ENCODE assay signal across 9 mouse cellular contexts in genomic region chr15:100470037-100470436, GRCm38 (mm10). TPM values are rescaled to one million over a fixed set of nuclear protein-coding genes. Genes with fewer than 3 reads are reported as not detected.
A peak's percentile ranks its signal among the peaks of the same experiment; 100 is the strongest.
DNase-seq lines count a peak whose midpoint lies in the region; ATAC-seq lines count a peak whose summit lies in the region.
"Had no signal": no experiment of that assay in that cellular context is flagged by ENCODE, and none has a peak within 500 bp of the region (broad histone marks: within the 10 kb centered on the region; RNA-seq: fewer than 3 reads in every experiment).

No protein-coding gene starts in this region.

- no peak for ATAC-seq in neural tube, embryonic 11.5 days (ENCODE audit: insufficient read depth, low FRiP score, low TSS enrichment)
- no peak for ATAC-seq in hindbrain, embryonic 14.5 days (ENCODE audit: low FRiP score)
- ATAC-seq in liver, embryonic 13.5 days (ENCODE audit: low read depth): no peak

- 66% methylated on average over 10 of the region's 10 CpGs for WGBS in neural tube, embryonic 11.5 days
- WGBS in hindbrain, embryonic 14.5 days: 68% methylated on average over 10 of the region's 10 CpGs
- 41% methylated on average over 10 of the region's 10 CpGs for WGBS in liver, embryonic 13.5 days (ENCODE audit: insufficient replicate concordance)

- peak overlapping the region; percentile 79 for H3K4me3 ChIP-seq in neural tube, embryonic 11.5 days (ENCODE audit: low read depth, low read length)
- peak overlapping the region; percentile 59 for H3K4me3 ChIP-seq in hindbrain, embryonic 14.5 days (replicated peaks; ENCODE audit: low read length)
- peak overlapping the region; percentile 88 for H3K4me3 ChIP-seq in liver, embryonic 13.5 days (replicated peaks)

- H3K4me1 ChIP-seq in neural tube, embryonic 11.5 days (ENCODE audit: control insufficient read depth, insufficient read depth, low read length): peaks cover 19% of the 10 kb centered on the region
- H3K4me1 ChIP-seq in hindbrain, embryonic 14.5 days (replicated peaks; ENCODE audit: control insufficient read depth, insufficient read depth, low read length): peaks cover 26% of the 10 kb centered on the region
- peaks cover 36% of the 10 kb centered on the region for H3K4me1 ChIP-seq in liver, embryonic 13.5 days (replicated peaks)

- no peaks in the 10 kb centered on the region for H3K27me3 ChIP-seq in neural tube, embryonic 11.5 days (ENCODE audit: control insufficient read depth, insufficient read depth, low read length)
- H3K27me3 ChIP-seq in hindbrain, embryonic 14.5 days (ENCODE audit: control insufficient read depth, insufficient read depth, low read length): no peaks in the 10 kb centered on the region
- no peaks in the 10 kb centered on the region for H3K27me3 ChIP-seq in liver, embryonic 13.5 days

- peak overlapping the region; percentile 88 for H3K4me2 ChIP-seq in neural tube, embryonic 11.5 days (ENCODE audit: low read depth)
- peak overlapping the region; percentile 73 for H3K4me2 ChIP-seq in hindbrain, embryonic 14.5 days (replicated peaks)
- peak overlapping the region; percentile 94 for H3K4me2 ChIP-seq in liver, embryonic 13.5 days

- no peak for DNase-seq in neural tube, embryonic 11.5 days (ENCODE audit: low spot score)
- DNase-seq in neural tube, embryonic 10.5 days (ENCODE audit: extremely low spot score, low spot score): no peak
- no peak for DNase-seq in hindbrain, embryonic 14.5 days (ENCODE audit: low spot score)
- DNase-seq in liver, embryonic 13.5 days: no peak
- no peak for DNase-seq in ovary, postnatal 10 days (ENCODE audit: low spot score)
- DNase-seq in gastrocnemius, adult 8-10 months (ENCODE audit: low spot score in 2 of 2): no peak
- DNase-seq in urinary bladder, adult 2 months (ENCODE audit: low spot score): no peak
- DNase-seq: gastrocnemius, postnatal 25 days had no signal

- peaks cover 2% of the 10 kb centered on the region; the same call in 1 of the 2 replicates for H3K36me3 ChIP-seq in neural tube, embryonic 11.5 days (ENCODE audit: control insufficient read depth, insufficient read depth, low read length)
- H3K36me3 ChIP-seq in hindbrain, embryonic 14.5 days (replicated peaks; ENCODE audit: control insufficient read depth, insufficient read depth): peaks cover 28% of the 10 kb centered on the region
- peaks cover 34% of the 10 kb centered on the region for H3K36me3 ChIP-seq in liver, embryonic 13.5 days

- peak overlapping the region; percentile 81 for H3K9ac ChIP-seq in neural tube, embryonic 11.5 days (ENCODE audit: low read length)
- peak overlapping the region; percentile 76 for H3K9ac ChIP-seq in hindbrain, embryonic 14.5 days
- H3K9ac ChIP-seq in liver, embryonic 13.5 days: peak overlapping the region; percentile 80; the same call in 1 of the 2 replicates

- H3K9me3 ChIP-seq in neural tube, embryonic 11.5 days (ENCODE audit: control insufficient read depth, low read length): no peaks in the 10 kb centered on the region
- H3K9me3 ChIP-seq in hindbrain, embryonic 14.5 days (ENCODE audit: control insufficient read depth, low read length): no peaks in the 10 kb centered on the region
- H3K9me3 ChIP-seq in liver, embryonic 13.5 days (replicated peaks): no peaks in the 10 kb centered on the region

- H3K27ac ChIP-seq in neural tube, embryonic 11.5 days (ENCODE audit: low read depth, low read length): no peak overlapping the region
- H3K27ac ChIP-seq in hindbrain, embryonic 14.5 days: no peak overlapping the region
- no peak overlapping the region for H3K27ac ChIP-seq in liver, embryonic 13.5 days

RNA-seq across cellular contexts. Expression of gene Letmd1, which starts 1.2 kb away (rescaled TPM):
- 47.3 and 51.1 TPM in 2 replicates for polyA plus RNA-seq in neural tube, embryonic 11.5 days (2014; fragmentation: Nextera tagmentation; extraction: Ambion mirVana)
- 49.8 and 52.1 TPM in 2 replicates for polyA plus RNA-seq in hindbrain, embryonic 14.5 days (2014; fragmentation: Nextera tagmentation; extraction: Ambion mirVana)
- 14.4 and 15.0 TPM in 2 replicates for polyA plus RNA-seq in liver, embryonic 13.5 days (2015; fragmentation: Nextera tagmentation; extraction: Ambion mirVana)
- total RNA-seq in gastrocnemius, adult 8-10 months (2022): 1 to 10 TPM; 6.6 to 7.9 (median 7.0) TPM
- 46.8 and 50.4 TPM in 2 replicates for polyA plus RNA-seq in urinary bladder, adult 2 months (2012; rRNA removed)

RNA-seq across cellular contexts. Expression of gene Csrnp2, which starts 25.3 kb away (rescaled TPM):
- polyA plus RNA-seq in neural tube, embryonic 11.5 days (2014; fragmentation: Nextera tagmentation; extraction: Ambion mirVana): 28.9 and 29.9 TPM in 2 replicates
- polyA plus RNA-seq in hindbrain, embryonic 14.5 days (2014; fragmentation: Nextera tagmentation; extraction: Ambion mirVana): 43.1 and 46.1 TPM in 2 replicates
- 1.1 and 1.3 TPM in 2 replicates for polyA plus RNA-seq in liver, embryonic 13.5 days (2015; fragmentation: Nextera tagmentation; extraction: Ambion mirVana)
- total RNA-seq in gastrocnemius, adult 8-10 months (2022): 1 to 10 TPM; 2.6 to 4.0 (median 3.4) TPM
- 3.2 and 3.8 TPM in 2 replicates for polyA plus RNA-seq in urinary bladder, adult 2 months (2012; rRNA removed)

RNA-seq across cellular contexts. Expression of gene Slc11a2, which starts 45.2 kb away (rescaled TPM):
- polyA plus RNA-seq in neural tube, embryonic 11.5 days (2014; fragmentation: Nextera tagmentation; extraction: Ambion mirVana): 18.2 and 21.6 TPM in 2 replicates
- 18.5 and 18.6 TPM in 2 replicates for polyA plus RNA-seq in hindbrain, embryonic 14.5 days (2014; fragmentation: Nextera tagmentation; extraction: Ambion mirVana)
- polyA plus RNA-seq in liver, embryonic 13.5 days (2015; fragmentation: Nextera tagmentation; extraction: Ambion mirVana): 46.8 and 57.1 TPM in 2 replicates
- 10 to 100 TPM; 31.0 to 39.7 (median 36.9) TPM for total RNA-seq in gastrocnemius, adult 8-10 months (2022)
- 19.3 and 21.5 TPM in 2 replicates for polyA plus RNA-seq in urinary bladder, adult 2 months (2012; rRNA removed)

RNA-seq across cellular contexts. Expression of gene Gm5475, which starts 48.1 kb away (rescaled TPM):
- polyA plus RNA-seq in neural tube, embryonic 11.5 days (2014; fragmentation: Nextera tagmentation; extraction: Ambion mirVana): 0.08 TPM in 1 of 2 replicates, not detected in the other
- polyA plus RNA-seq in hindbrain, embryonic 14.5 days (2014; fragmentation: Nextera tagmentation; extraction: Ambion mirVana): 0.13 and 0.15 TPM in 2 replicates
- polyA plus RNA-seq in liver, embryonic 13.5 days (2015; fragmentation: Nextera tagmentation; extraction: Ambion mirVana): not detected in 2 replicates
- total RNA-seq in gastrocnemius, adult 8-10 months (2022): under 1 TPM in 1 of 4 experiments, not detected in 3; 0.12 TPM
- not detected in 2 replicates for polyA plus RNA-seq in urinary bladder, adult 2 months (2012; rRNA removed)
- total RNA-seq: gastrocnemius, postnatal 25 days; neutrophil, adult 5-6 weeks had no signal
